Comparison of ENCODE assay signal across 36 mouse cellular contexts in the genomic region with DNA sequence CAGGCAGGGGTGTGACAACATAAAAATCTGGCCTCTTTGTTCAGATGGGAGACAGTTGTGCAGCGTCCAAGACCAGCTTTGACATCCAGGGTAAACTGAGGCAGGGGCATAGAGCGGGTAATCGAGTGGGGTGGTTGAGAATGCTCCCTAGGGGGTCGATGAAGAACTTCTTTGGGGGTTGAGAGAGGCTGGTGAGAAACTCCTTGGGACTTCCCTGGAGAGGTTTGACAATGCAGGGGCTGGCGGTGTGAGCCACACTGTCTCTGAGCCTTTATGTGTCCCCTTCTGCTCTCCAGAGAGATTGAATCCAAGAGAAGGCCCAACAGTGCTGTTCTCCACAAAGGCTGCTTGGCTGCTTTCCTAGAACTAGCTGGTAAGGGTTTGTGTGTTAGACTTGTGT. TPM values are rescaled to one million over a fixed set of nuclear protein-coding genes. Genes with fewer than 3 reads are reported as not detected.
"Had no signal": no experiment of that assay in that cellular context is flagged by ENCODE, and none has a peak within 500 bp of the region (broad histone marks: within the 10 kb centered on the region; RNA-seq: fewer than 3 reads in every experiment).

No protein-coding gene starts in this region.

- H3K27ac ChIP-seq: heart, embryonic 13.5 days; heart, embryonic 15.5 days; hindbrain, embryonic 10.5 days; hindbrain, embryonic 12.5 days; hindbrain, embryonic 13.5 days; hindbrain, embryonic 14.5 days; hindbrain, embryonic 15.5 days; hindbrain, postnatal 0 days; intestine, embryonic 15.5 days; kidney, embryonic 15.5 days; kidney, postnatal 0 days; layer of hippocampus, adult 2 months; left cerebral cortex, adult 2 months had no signal

- H3K4me2 ChIP-seq: heart, embryonic 13.5 days; heart, embryonic 15.5 days; hindbrain, embryonic 12.5 days; hindbrain, embryonic 13.5 days; hindbrain, embryonic 14.5 days; hindbrain, embryonic 15.5 days; intestine, embryonic 15.5 days; kidney, embryonic 15.5 days had no signal

- H3K9me3 ChIP-seq: heart, embryonic 13.5 days; heart, embryonic 15.5 days; hindbrain, embryonic 10.5 days; hindbrain, embryonic 12.5 days; hindbrain, embryonic 13.5 days; hindbrain, embryonic 15.5 days; intestine, embryonic 15.5 days; kidney, embryonic 15.5 days had no signal

- ATAC-seq: hindbrain, embryonic 16.5 days; hindbrain, postnatal 0 days; inflammation-experienced regulatory T-cells, adult 6 months; intestine, embryonic 15.5 days; intestine, embryonic 16.5 days; intestine, postnatal 0 days had no signal

- DNase-seq: heart, postnatal 10 days; heart, postnatal 14 days; heart, postnatal 36 days; heart, postnatal 4 days; kidney, adult 11 months; kidney, adult 18-20 months; kidney, adult 2 months; kidney, adult 8-10 months; kidney, adult 9 months; kidney, postnatal 10 days; kidney, postnatal 14 days; kidney, postnatal 25 days; kidney, postnatal 36 days; kidney, postnatal 4 days; layer of hippocampus, adult 9-11 months; layer of hippocampus, postnatal 36 days had no signal

- H3K4me3 ChIP-seq: heart, embryonic 13.5 days; heart, embryonic 15.5 days; hindbrain, embryonic 10.5 days; hindbrain, embryonic 12.5 days; hindbrain, embryonic 13.5 days; hindbrain, embryonic 15.5 days; intestine, embryonic 15.5 days; kidney, embryonic 15.5 days; layer of hippocampus, adult 2 months; left cerebral cortex, adult 2 months had no signal

- H3K27me3 ChIP-seq: heart, embryonic 13.5 days; heart, embryonic 15.5 days; hindbrain, embryonic 12.5 days; hindbrain, embryonic 13.5 days; hindbrain, embryonic 15.5 days; intestine, embryonic 15.5 days; kidney, embryonic 15.5 days had no signal

- H3K36me3 ChIP-seq: heart, embryonic 13.5 days; heart, embryonic 15.5 days; hindbrain, embryonic 10.5 days; hindbrain, embryonic 12.5 days; hindbrain, embryonic 13.5 days; hindbrain, embryonic 15.5 days; intestine, embryonic 15.5 days; kidney, embryonic 15.5 days had no signal

- H3K9ac ChIP-seq: heart, embryonic 13.5 days; heart, embryonic 15.5 days; hindbrain, embryonic 12.5 days; hindbrain, embryonic 13.5 days; hindbrain, embryonic 14.5 days; hindbrain, embryonic 15.5 days; intestine, embryonic 15.5 days; kidney, embryonic 15.5 days had no signal

- H3K4me1 ChIP-seq: heart, embryonic 13.5 days; hindbrain, embryonic 12.5 days; hindbrain, embryonic 15.5 days; kidney, embryonic 15.5 days had no signal

RNA-seq across cellular contexts. Expression of a gene that starts 9.3 kb away (rescaled TPM):
- total RNA-seq: heart, postnatal 10 days; heart, postnatal 14 days; heart, postnatal 25 days; heart, postnatal 36 days; heart, postnatal 4 days; layer of hippocampus, postnatal 14 days; layer of hippocampus, postnatal 25 days had no signal
- polyA plus RNA-seq: inflammation-experienced regulatory T-cells, adult 6 months had no signal
